Mouse (Mus musculus) CH12.LX (cell line): Measurements from ENCODE around the gene Setd6.

Experiments
- CTCF ChIP-seq, 2 experiments: IDR thresholded peaks in 1 of 2; conservative IDR thresholded peaks in 1 of 2; 2 replicates each; pipeline ENCODE4 v1.5.1; 2011 to 2012; ENCODE audit warnings: low read depth in 2 of 2, low read length in 2 of 2, improper control_type of control experiment in 1 of 2, inconsistent platforms in 1 of 2, mild to moderate bottlenecking in 1 of 2, moderate library complexity in 1 of 2
- EP300 ChIP-seq: IDR thresholded peaks from 2 replicates; pipeline ENCODE4 v1.6.1; 2011; ENCODE audit warnings: low read length, improper control_type of control experiment
- HCFC1 ChIP-seq: IDR thresholded peaks from 2 replicates; pipeline ENCODE4 v1.6.1; 2012; ENCODE audit warnings: low read depth, mild to moderate bottlenecking, inconsistent platforms, low read length, improper control_type of control experiment
- POLR2A ChIP-seq: IDR thresholded peaks from 2 replicates; pipeline ENCODE4 v1.6.1; 2011; ENCODE audit warnings: low read depth, mild to moderate bottlenecking, improper control_type of control experiment, low read length
- USF1 ChIP-seq: IDR thresholded peaks from 2 replicates; pipeline ENCODE4 v1.6.1; 2014; ENCODE audit warnings: low read depth, mild to moderate bottlenecking, inconsistent platforms, low read length, improper control_type of control experiment

DNA sequence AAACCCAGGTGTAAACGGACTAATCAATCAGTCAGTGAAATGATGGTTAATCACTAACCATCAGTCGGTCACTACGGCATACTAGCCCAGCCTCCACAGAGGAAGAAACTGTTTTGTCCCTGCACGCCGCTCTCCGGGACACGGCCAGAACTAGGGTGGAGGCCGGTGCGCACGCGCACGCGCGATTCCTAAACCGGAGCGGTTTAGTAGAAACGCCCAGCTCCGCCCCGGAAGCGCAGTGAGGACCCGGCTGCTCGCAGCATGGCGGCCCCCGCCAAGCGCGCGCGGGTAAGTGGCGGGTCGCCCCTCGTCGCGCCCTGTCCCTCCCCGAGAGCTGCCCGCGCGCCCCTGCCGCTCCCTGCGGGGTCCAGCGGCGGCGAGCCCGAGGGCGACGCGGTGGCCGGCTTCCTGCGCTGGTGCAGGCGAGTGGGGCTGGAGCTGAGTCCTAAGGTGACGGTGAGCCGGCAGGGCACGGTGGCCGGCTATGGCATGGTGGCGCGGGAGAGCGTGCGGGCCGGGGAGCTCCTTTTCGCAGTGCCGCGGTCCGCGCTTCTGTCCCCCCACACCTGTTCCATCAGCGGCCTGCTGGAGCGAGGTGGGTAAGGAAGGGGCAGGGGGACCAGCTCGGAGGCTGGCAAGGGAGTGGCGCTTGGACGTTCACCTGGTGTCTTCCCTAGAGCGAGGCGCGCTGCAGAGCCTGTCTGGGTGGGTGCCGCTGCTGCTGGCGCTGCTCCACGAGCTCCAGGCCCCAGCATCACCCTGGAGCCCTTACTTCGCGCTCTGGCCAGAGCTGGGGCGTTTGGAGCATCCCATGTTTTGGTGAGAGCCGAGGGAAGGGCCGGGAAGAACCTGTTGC is at the start of gene Setd6:
- peak; percentile 63 for TF ChIP-seq HCFC1
- TF ChIP-seq USF1 = no peak
- no peak for TF ChIP-seq EP300
- TF ChIP-seq POLR2A = peak; percentile 91
- TF ChIP-seq CTCF (conservative IDR thresholded peaks at IDR 0.05 in 1 of 2, IDR thresholded peaks at IDR 0.05 in 1 of 2; ENCODE audit: low read depth in 2 of 2, low read length in 2 of 2) = no peak
